Mouse (Mus musculus) thymus, postnatal 0 days (tissue): ENCODE measurements around the gene Rnf214. TPM values are rescaled to one million over a fixed set of nuclear protein-coding genes. Genes with fewer than 3 reads are reported as not detected.

Experiments used
- DNase-seq: peaks from one replicate; pipeline ENCODE4 v3.0.0-alpha.2; 2015; ENCODE audit warnings: low spot score
- polyA plus RNA-seq: library from polyadenylated mRNA; unstranded; fragments of >200 nt; fragmentation: Nextera tagmentation; extraction: Ambion mirVana; gene quantifications from 2 replicates; pipeline ENCODE4 v1.2.1, GENCODE M21; 2015

Gene Rnf214
- 27.0 and 35.6 TPM in 2 replicates for polyA plus RNA-seq

DNA sequence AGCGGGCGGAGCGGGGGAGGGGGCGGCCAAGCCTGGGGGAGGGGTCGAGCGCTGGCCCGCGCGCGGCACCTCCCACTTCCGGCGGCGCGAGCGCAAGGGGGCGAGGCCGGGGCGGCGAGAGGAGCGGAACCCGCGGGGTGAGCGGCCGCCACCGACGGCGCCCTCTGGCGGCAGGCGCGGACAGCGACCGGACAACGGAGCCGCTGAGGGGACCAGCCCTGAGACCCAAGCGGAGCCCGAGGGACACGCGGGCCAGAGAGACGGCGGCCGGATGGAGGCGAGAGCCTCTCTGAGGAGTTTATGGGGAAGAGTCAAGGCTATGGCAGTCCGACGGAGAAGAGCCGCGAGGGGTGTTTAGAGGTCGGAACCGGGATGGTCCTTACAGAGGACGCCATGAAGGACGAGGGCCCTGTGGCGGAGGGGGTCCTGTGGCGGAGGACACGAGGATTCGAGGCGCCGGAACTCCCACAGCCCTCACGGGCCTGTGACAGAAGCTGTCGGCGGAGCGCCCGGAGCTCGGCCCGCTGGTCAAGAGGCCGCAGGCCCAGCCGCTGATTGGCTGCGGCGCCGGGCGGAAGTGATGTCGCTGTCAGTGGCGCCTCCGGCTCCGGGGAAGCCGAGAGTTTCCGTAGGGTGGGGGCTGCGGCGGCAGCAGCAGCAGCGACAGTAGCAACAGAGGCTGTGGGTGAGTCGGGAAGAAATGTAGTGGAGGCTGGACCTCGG is at the start of gene Rnf214, which contains the start of gene Pcsk7:
TSS of gene Rnf214 (minus strand) at position 557 of the 723 bp plus-strand sequence.
TSS of gene Pcsk7 (plus strand) at position 143 of the 723 bp plus-strand sequence.
- DNase-seq = peak; percentile 90

DNA sequence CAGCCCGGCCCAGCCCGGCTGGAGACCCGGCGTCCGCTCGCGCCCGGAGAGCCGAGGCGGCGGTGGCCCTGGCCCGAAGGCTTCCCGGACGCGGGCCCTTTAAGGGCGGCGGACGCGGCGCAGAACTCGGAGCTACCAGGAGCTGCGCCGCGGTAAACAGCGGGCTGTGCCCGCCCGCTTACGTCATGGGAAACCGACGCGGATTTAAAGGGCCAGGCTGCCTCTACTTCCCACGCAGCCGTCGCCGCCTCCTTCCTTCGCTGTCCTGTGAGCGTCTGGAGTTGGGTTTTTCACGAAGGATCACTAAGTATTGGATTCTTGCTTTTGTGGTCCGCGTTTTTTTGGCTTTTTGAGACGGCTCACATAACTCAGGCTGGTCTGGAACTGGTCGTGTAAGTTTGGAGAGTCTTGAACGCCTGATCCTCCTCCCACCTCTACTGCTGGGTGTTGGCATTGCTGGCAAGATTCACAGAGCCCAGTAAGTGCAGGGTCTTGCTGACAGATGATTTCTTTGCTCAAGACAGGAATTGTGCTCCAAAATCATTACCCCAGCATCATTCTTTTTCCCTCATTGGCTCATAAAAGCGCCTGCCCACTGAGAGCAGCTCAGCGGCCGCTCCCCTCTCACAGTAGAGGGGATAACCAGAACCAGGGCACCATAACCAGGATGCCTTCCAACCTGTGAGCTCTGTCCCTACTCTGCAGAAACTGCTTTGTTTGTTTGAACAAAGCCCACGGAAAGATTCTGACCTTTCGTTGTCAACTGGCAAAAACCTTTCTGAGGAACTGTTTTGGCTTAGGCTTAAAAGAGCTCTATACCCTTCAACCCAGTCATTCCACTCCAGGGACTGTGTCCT is 48.6 kb upstream of the Rnf214 start, which contains the start of gene Sidt2:
TSS of gene Sidt2 (minus strand) at position 152 of the 857 bp plus-strand sequence.
- peak; percentile 90 for DNase-seq

- peak; percentile 50 for DNase-seq
Observed at GRCm38 (mm10) chr9:45954294-45955106, 47.8 kb upstream of the Rnf214 start.

DNA sequence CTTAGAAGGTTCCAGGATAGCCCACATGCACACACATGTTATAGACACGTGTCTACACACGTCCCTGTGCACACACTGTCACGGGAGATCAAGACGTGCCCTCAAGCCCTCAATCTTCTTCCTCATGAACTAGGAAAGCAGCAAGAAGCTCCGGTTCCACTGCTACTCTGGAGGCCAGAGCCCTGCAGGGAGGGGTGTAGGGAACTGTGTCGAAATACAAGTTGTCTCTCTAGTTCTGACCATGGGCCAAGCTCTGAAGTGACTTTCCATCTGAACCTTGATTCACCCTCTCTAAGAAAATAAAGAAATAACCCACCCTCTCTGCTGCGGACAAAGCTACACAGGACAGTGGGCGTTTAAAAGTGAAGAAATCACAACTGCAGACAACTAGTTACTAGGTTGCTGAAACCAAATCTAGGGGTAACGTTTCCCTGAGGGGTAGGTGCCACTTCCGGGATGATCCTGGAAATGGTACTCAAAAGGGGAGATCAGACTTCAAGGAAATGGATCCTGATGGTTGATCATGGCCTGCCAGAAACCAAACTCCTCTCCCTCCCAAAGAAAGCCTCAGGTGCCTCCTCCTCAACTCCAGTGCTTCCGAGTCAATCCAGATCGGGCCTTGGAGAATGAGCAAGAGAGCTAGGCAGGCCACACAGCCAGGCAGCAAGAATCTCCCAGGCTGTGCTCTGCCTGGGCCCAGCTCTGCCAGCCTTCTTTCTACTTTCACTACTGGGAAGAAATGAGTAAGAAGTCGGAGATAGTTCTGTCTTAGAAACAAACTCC is 47.0 kb upstream of the Rnf214 start:
- DNase-seq = no peak

- DNase-seq = no peak
Observed at GRCm38 (mm10) chr9:45952890-45953289, 46.2 kb upstream of the Rnf214 start.

- DNase-seq = no peak
Observed at GRCm38 (mm10) chr9:45952057-45952456, 45.3 kb upstream of the Rnf214 start.

- DNase-seq = no peak
Observed at GRCm38 (mm10) chr9:45946872-45947183, 40.1 kb upstream of the Rnf214 start.

DNA sequence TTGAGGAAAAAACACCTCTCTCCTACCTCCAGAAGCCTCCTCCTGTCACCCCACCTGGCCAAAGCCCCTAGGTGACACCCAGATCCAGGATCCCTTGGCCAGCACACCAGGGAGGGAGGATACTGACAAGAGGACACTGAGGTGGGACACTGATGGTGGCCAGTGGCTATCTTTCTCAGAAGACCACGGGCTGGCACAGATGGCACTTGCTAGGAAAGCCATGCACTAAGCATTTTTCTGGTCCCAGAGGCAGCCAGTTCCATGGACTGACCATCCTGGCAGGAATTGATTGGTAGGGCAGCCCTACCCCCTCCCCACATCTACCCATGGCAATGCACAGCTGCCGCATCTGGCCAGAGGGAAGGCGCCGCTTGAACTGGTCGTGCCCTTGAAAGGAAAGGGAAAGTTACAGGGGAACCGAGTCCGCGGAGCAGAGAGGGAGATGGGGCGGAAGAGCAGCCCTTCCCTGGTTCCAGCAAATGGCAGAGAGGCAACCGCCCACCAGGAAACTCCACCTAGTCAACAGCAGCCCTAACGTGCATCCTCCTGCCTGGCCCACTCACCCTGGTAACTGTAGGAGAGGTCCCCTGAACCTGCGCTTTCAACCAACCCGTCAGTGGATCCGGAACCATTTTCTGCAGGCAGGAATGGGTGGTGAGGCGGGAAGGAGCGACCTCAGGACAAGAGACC is 39.6 kb upstream of the Rnf214 start:
- peak; percentile 21 for DNase-seq

GRCm38 (mm10) chr9:45945721-45946120 is 39.0 kb upstream of the Rnf214 start:
- peak; percentile 52 for DNase-seq

DNA sequence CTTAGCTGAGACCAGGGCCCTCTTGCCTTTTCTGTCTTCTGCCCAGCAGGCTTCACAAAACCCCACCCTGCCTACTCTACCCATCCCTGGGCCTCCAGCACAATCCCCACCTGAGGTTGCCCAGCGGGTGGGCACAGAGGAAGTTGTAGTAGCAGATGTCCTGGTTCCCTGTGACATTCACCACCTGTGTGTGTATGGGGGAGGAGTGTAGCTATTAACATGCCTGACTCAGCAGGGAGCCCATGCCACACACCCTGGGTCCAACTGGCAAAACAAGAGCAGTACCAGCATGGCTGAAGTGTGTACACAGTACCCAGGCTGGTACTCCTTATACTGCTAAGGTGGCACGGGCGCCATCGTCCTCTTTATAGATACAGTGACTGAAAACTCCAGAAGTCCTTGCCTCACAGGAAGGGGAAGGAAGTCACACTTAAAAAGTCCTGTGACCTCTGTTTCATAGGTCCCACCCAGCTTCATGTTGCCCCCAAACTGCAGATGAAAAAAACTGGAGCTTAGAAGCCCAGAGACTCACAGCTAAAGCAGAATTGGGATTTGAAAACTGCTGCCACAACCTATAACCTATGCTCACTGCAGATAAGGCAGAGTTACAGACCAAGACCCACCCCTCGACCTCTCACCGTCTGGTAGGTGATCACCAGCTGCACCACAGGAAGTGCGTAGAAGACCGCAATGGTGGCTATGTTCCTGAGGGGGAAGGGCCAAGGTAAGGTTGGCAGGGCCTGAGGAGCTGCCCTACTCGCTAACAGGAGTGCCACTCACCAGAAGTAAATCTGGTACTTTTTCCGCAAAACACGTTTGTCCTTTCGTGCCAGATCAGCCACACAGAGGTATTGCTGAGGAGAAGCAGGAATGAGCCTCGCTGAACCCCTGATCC is 38.0 kb upstream of the Rnf214 start:
- peak; percentile 92 for DNase-seq

- DNase-seq = no peak
Observed at GRCm38 (mm10) chr9:45943628-45944505, 37.2 kb upstream of the Rnf214 start.

GRCm38 (mm10) chr9:45942916-45943315 is 36.2 kb upstream of the Rnf214 start:
- DNase-seq = no peak

- DNase-seq = no peak
Observed at GRCm38 (mm10) chr9:45942464-45942863, 35.8 kb upstream of the Rnf214 start.

DNA sequence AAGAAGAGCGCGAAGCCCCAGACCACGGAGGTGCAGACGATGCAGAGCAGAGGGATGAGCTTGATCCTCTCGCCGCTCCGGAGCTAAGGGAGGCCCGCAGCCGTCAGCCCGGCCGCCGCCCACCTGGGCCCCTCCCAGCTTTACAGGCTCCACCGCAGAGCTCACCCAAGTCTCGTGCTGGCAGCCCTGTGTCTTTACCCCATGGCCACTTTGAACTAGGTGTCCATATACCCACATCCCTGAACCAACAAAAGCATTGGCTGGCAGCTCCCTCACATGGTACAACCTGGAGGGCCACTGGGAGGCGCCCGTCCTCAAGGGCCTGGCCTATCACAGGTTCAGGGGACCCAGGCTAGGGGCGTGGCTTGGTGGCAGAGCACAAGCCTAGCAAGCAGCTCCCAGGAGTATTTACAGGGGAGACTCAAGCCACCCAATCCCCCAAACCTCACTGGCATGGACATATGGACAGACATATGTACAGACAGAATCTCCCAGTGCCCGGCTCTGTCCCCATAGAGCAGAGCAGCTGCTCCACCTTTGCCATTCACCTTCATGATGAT is 34.7 kb upstream of the Rnf214 start:
- peak; percentile 24 for DNase-seq

GRCm38 (mm10) chr9:45939794-45940193 is 33.1 kb upstream of the Rnf214 start:
- no peak for DNase-seq

DNA sequence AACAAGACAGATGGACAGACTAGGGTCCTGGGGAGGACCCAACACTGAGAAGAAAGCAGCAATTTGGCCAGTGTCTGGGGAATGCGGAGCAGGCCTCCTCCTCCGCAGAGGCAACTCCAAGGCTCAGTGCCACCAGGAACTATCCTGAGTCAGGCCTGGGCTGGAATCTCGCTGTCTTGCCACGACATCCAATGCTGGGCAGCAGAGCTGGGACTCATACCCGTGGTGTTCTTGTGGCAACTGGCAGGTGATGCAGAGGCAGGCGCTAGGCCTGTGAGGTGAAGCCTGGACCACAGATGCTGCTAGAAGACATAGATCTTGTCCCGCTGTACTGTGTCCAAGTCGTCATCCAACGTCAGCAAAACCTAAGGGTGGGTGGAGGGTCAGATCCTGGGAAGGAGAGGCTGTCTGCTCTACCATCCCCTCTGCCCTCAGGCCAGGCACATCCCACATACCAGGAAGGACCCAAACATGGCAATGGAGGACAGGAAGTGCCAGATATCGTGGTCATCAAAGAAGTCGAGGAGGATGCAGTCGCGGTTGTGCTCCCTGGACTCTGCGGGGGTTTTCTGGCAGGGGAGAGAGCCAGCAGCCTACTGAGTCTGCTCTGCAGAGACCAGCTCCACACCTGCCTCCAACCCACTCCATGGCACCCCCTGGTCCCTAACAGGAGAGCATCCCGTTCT is 32.4 kb upstream of the Rnf214 start:
- no peak for DNase-seq

GRCm38 (mm10) chr9:45938088-45938487 is 31.4 kb upstream of the Rnf214 start:
- no peak for DNase-seq
